Mouse (Mus musculus): Measurements from ENCODE around the gene Dek.

GRCm38 (mm10) chr13:47067001-47067400 is 39.0 kb downstream of the Dek start:
- no peak for TF ChIP-seq CTCF (IDR thresholded peaks at IDR 0.05; ENCODE audit: borderline replicate concordance, insufficient read depth, low read depth, low read length)
- no peak for TF ChIP-seq POLR2A (IDR thresholded peaks at IDR 0.05; ENCODE audit: borderline replicate concordance, insufficient read depth, low read length)
